Mouse (Mus musculus) left cerebral cortex, adult 2 months (tissue): Measurements from ENCODE around the gene Gad1. TPM values are rescaled to one million over a fixed set of nuclear protein-coding genes. Genes with fewer than 3 reads are reported as not detected.

Experiments
- DNase-seq, 2 experiments: peaks; one replicate each; pipeline ENCODE4 v3.0.0; 2021 to 2022; ENCODE audit warnings: low spot score in 2 of 2, mixed read lengths in 1 of 2; ENCODE audit errors: extremely low spot score in 1 of 2
- H3K27ac ChIP-seq: fragments of 200-600 bp; 2 replicates; pipeline ENCODE4 v1.8.1; 2022
- H3K4me3 ChIP-seq: fragments of 200-600 bp; 2 replicates; pipeline ENCODE4 v1.8.1; 2022
- CTCF ChIP-seq: fragments of 200-600 bp; IDR thresholded peaks from 2 replicates; pipeline ENCODE4 v1.8.1; 2022; ENCODE audit warnings: antibody characterized with exemption, mild to moderate bottlenecking, moderate library complexity
- intact Hi-C: fragments of 180-260 bp; cut with DNase I; formaldehyde crosslinking; loops from one replicate; pipeline ENCODE4 v1.15.1; 2025
- total RNA-seq, 2 experiments: library from RNA; stranded (reverse); gene quantifications; 2 replicates each; pipeline ENCODE4 v1.2.3; 2021

The Gad1 gene
- total RNA-seq, 2 experiments from 2014 or later, result 374 to 427 TPM

DNA sequence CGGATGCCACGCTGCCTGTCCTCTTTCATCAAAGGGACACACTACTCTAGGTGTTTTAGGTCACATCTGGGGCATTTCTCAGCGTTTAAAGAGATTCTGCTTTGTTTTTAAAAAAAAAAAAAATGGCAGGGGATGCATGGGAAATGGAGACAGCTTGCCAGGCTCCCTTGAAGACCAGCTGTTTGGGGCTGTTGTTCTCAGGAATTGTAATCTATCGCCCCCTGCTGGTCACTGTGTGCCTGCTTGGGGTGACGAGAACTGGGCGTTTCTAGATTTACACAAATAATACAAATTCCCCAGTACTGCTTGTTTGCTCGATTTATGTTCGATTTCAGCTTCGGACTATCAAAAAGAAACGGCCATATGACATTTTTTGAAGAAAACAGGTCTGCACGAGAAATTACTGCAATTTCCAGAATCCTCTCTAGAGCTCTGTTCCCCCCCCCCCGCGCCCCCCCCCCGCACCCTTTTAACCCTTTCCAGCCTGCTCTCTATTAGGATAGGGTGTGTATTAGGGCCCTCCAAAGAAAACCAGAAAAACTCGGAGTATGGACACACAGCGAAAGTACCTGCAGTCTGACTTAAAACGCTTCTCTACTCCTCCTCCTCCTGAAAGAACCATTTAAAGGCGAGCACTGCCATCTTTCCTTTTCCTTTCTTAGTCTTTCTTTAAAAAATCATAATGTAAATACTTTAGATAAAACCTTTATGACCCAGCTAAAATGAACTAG is 5.4 kb downstream of the Gad1 start:
- intact Hi-C loops, result loop anchor here (1.0 to 10.0 kb wide), 4 partner anchors 331 to 923 kb away; partner anchors contain the start of gene Myo3b
- peak; percentile 80 to 83 for DNase-seq
- H3K4me3 ChIP-seq, result no peak overlapping the region
- TF ChIP-seq CTCF, result peak; percentile 91
- no peak overlapping the region for H3K27ac ChIP-seq

DNA sequence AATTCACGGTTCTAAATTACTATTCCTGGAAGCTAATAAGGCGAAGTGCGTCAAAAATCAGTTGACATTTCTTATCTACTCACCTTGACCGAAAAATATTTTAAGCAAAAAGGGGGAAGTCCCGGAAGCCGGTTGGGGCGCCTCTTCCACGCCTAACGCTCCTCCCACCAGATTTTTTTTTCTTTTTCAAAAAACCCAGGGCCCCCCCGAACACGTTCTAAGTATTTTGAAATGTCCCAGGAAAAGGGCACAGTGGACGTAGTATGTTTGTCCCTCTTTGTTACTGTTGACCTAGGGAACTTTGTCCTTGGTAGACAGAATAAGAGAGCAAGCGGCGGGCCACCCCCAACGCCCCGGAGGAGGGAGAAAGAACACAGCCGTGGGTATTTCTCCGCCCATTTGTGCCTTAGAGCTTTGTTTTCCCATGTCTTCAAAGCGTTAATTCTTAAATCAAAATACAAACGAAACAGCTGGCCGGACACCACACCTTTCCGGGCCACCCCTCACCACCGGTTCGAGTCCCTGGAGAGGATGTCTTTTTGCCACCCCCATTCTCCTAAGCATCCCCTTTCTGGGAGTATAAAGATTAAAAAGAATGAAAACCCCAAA is 6.1 kb downstream of the Gad1 start:
- H3K4me3 ChIP-seq, result no peak overlapping the region
- intact Hi-C loops, result loop anchor here (1.0 to 10.0 kb wide), 4 partner anchors 332 to 924 kb away; partner anchors contain the start of gene Myo3b
- no peak for DNase-seq
- no peak for TF ChIP-seq CTCF
- H3K27ac ChIP-seq, result no peak overlapping the region

DNA sequence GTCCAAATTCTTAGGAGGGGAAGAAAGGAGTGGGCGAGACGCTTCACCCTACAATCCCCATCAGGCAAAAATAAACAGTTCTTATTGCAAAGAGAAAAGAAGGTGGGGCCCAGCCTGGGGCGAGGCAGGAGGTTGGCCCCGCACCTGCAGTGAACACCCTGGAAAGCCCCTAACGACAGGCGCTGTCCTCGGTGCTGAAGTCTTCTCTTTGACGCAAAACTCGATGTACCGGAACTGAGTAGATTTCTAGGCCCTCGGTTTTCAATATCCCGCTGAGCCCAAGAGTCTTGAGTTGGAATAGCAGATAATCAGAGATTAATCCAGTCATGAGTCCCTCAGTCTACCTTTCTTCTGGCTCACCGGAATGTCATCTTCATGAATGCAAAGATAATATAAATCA is 6.6 kb downstream of the Gad1 start:
- TF ChIP-seq CTCF, result no peak
- Histone ChIP-seq H3K4me3 (no peak overlapping the region), H3K27ac (no peak overlapping the region)
- intact Hi-C loops, result loop anchor here (2.0 to 10.0 kb wide), 3 partner anchors 333 to 925 kb away; partner anchors contain the start of gene Myo3b
- no peak for DNase-seq

DNA sequence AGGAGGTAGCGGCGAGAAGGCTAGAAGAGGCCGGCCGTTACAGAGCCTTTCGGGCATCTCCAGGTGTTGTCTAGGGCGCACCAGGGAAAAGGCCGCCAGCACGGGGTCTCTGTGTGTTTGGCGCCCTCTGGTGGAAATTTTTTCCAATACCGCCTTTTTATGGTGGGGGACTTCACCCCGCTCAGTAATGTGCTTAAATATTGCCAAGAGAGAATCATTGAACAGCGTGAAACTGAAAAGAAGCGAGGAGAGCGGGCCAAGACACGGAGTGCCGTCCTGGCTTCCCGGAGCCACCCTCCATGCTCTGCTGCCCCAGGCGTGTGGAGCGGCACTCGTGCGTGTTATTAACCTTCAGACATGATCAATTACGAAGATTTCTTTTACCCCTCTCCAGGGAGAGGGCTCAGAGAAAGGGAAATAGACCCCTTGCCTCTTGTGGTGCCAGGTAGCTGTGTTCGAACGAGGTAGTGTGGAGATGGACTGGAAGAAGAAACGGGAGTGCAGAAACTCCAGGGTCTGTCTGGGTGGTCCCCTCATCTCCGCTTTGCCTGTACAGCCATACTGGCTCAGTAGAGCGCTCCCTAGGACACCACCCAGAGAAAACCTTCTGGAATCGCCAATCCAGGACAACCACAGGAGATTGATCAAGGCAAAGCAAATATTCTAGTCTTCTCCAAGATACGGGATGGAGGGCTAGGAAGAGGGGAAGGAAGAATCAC is 8.4 kb downstream of the Gad1 start:
- peak; percentile 62 for TF ChIP-seq CTCF
- Histone ChIP-seq H3K27ac (peak overlapping the region; percentile 40; the same call in 1 of the 2 replicates), H3K4me3 (peak overlapping the region; percentile 24)
- DNase-seq, result peak; percentile 59 to 75
- intact Hi-C loops, result loop anchor here (5.0 kb wide), 2 partner anchors 966 to 981 kb away; partner anchors contain the start of gene Dlx1

DNA sequence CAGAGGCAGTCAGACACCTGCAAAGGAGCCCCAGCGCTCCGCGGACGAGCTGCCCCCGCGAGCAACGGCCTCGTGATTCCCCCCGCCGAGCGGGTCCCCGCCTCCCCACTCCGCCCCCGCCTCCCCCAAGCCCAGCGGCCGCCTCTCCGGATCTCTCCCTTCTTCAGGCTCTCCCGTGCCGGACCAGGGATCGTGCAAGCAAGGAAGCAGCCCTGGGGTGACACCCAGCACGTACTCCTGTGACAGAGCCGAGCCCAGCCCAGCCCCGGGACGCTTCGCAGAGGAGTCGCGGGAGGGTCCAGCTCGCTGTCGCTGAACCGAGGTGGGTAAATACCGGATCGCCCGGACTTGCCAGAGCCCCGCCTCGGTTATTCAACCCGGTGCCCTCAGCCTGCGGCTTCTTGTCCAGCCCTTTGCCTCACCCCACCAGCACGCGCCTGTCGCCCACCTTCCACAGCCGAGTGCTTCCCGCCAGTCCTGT is 9.2 kb downstream of the Gad1 start:
- intact Hi-C loops, result loop anchor here (1.0 to 5.0 kb wide), 3 partner anchors 302 to 980 kb away; partner anchors contain the start of gene Dlx1
- peak in 1 of 2 experiments; percentile 54 for DNase-seq

DNA sequence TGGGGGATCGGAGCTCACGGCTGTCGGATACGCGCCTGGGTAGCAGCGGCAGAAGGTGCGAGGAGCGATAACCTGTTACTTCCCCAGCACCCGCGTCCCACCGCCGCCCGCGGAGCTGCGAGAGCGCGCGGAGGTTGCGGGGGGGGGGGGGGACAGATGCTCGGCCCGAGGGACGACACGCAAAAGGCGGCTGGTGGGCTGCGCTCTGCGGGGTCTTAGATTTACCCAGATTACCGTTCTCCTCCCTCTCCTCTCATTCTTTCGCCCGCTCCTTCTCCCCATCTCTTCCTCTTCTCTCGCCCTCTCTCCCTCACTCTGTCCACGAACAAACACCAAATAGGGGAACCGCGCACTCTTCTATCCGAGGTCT is 9.7 kb downstream of the Gad1 start:
- no peak for DNase-seq
- H3K27ac ChIP-seq, result peak overlapping the region; percentile 57
- H3K4me3 ChIP-seq, result peak overlapping the region; percentile 42
- intact Hi-C loops, result loop anchor here (1.0 to 5.0 kb wide), 3 partner anchors 302 to 980 kb away; partner anchors contain the start of gene Dlx1
- TF ChIP-seq CTCF, result no peak

More for the DNA sequence above, 9.2 kb downstream of the Gad1 start:
- no peak for TF ChIP-seq CTCF
- H3K4me3 ChIP-seq, result peak overlapping the region; percentile 42
- H3K27ac ChIP-seq, result peak overlapping the region; percentile 57

DNA sequence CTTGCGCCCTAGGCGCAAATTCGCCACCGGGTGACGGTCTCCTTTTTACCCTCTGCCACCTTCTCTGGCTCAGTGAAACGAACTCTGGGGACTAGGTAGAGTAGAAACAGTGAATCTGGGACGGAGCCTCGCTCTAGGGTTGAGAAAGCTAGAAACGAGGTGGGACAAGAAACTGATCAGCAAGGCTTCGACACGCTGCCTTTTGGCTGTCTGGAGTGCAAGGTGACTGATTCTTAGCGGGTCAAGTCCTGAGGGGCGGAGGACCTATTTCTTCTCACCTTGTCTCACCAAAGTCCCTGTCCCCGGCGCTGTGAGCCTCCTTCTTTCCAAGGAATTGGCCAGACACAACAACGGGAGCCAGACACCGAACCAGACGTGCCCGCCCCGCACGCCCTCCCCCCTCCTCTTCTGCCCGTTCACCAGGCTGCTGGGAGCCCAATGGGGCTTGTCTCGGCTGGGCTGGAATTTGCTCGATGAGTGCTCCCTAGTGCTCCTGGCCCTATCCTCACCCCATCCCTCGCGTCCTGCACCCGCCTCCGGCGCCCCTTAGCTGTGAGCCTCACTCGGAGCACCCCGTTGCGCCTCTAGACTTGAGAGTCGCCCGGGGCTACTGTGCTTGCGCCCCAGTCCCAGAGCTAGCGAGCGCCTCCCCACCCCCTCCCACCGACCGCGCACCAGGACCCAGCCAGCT is 10.3 kb downstream of the Gad1 start:
- intact Hi-C loops, result loop anchor here (1.0 to 5.0 kb wide), 3 partner anchors 303 to 979 kb away; partner anchors contain the start of gene Dlx1
- TF ChIP-seq CTCF, result no peak
- Histone ChIP-seq H3K27ac (peak overlapping the region; percentile 57), H3K4me3 (peak overlapping the region; percentile 42)
- DNase-seq, result no peak

DNA sequence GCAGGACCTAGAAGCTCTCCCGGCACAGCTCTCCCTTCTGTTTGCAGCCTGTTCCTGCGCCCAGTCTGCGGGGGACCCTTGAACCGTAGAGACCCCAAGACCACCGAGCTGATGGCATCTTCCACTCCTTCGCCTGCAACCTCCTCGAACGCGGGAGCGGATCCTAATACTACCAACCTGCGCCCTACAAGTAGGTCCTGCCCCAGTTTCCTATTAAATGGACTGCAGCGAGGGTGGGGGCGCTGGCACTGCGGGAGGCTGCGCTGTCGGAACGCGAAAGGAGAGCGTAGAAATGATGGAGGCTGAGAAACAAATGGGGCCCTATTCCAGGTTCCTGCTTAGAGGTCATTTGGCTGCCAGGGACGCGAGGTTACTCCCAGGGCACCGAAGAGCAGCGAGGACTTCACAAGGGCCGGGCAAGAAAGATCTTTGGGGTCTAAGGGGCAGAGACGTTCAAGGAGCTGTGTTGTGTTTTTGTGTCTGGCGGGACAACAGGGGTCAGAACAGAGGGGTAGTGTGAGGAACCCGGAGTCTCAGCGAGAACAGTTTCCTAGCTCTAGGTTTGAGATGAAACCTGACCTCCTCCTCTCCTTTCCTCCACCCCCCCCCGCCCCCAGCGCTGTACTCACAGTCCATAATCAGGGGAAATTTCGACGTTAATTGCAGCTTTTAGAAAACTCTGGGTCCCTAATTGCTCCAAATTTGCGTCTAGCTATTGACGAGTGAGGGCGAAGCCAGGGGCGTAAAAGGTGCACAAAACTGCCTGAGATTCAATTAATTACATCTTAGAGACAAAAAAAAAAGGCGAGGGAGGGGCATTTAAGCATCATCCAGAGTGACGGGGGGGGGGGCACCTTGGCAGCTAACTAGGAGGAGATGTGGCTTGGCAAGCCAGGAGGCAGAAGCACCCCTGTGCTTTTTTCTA is 11.1 kb downstream of the Gad1 start:
- H3K4me3 ChIP-seq, result peak overlapping the region; percentile 42
- H3K27ac ChIP-seq, result peak overlapping the region; percentile 57; the same call in 1 of the 2 replicates
- DNase-seq, result no peak
- intact Hi-C loops, result loop anchor here (5.0 kb wide), 2 partner anchors 963 to 978 kb away; partner anchors contain the start of gene Dlx1
- no peak for TF ChIP-seq CTCF

DNA sequence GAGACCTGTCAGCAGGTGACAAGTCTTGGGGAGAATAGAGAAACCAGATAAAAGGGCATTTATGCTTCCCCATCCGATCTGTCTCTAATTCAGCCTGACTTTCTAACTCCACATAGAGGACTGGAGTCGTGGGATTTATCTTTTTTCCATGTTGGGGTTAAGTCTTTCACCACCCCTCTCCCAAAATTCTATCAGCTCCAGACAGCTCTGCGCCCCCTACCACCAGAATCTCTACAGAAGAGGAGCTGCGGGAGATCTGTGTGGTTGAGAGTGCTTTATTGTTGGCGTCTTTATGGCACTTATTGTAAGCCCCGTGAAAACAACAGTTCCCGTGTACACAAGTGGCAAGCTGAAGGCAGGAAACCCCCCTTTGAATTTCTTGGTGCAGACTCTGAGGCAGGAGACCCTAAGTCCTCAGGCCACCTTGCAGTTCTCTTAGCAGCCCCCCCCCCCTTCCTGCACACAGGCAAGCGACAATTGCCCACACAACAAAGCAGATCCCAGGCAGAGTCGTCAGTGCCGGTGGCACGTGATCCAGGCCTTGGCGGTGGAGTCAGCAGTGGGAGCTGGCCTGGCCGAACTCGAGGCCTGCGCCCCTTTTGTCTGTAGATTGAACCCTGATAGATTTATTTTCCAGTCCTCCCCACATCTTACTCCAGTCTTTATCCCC is 11.9 kb downstream of the Gad1 start:
- intact Hi-C loops, result loop anchor here (5.0 kb wide), 3 partner anchors 87 to 978 kb away; partner anchors contain the start of gene Dlx1
- DNase-seq, result no peak
- no peak for TF ChIP-seq CTCF
- no peak overlapping the region for H3K27ac ChIP-seq
- peak overlapping the region; percentile 21; the same call in 1 of the 2 replicates for H3K4me3 ChIP-seq
